Mouse (Mus musculus) myocyte (in vitro differentiated cells): ENCODE data around the gene Cox14.
A peak's percentile ranks its signal among the peaks of the same experiment; 100 is the strongest.

Source experiments
- E2F4 ChIP-seq: IDR thresholded peaks from one replicate; pipeline ENCODE4 v1.6.1; 2011; ENCODE audit warnings: mild to moderate bottlenecking, control low read depth, moderate library complexity; ENCODE audit not compliant: insufficient read depth
- MYOD1 ChIP-seq, 3 experiments: IDR thresholded peaks; one replicate each; pipeline ENCODE4 v1.6.1; 2011; ENCODE audit warnings: control low read depth in 2 of 3, low read depth in 2 of 3, mild to moderate bottlenecking in 2 of 3, moderate library complexity in 1 of 3; ENCODE audit not compliant: insufficient read length in 2 of 3, control insufficient read depth in 1 of 3
- POLR2A ChIP-seq: IDR thresholded peaks from one replicate; pipeline ENCODE4 v1.6.1; 2011; ENCODE audit warnings: low read depth, mild to moderate bottlenecking, control low read depth, moderate library complexity; ENCODE audit not compliant: insufficient read length
- POLR2AphosphoS2 ChIP-seq: IDR thresholded peaks from one replicate; pipeline ENCODE4 v1.6.1; 2011; ENCODE audit warnings: low read depth, control low read depth; ENCODE audit not compliant: insufficient read length
- TCF12 ChIP-seq: IDR thresholded peaks from one replicate; pipeline ENCODE4 v1.6.1; 2011; ENCODE audit warnings: mild to moderate bottlenecking, control low read depth; ENCODE audit not compliant: poor library complexity, insufficient read depth, severe bottlenecking
- USF1 ChIP-seq: IDR thresholded peaks from one replicate; pipeline ENCODE4 v1.6.1; 2011; ENCODE audit warnings: low read depth, mild to moderate bottlenecking, control low read depth, moderate library complexity

DNA sequence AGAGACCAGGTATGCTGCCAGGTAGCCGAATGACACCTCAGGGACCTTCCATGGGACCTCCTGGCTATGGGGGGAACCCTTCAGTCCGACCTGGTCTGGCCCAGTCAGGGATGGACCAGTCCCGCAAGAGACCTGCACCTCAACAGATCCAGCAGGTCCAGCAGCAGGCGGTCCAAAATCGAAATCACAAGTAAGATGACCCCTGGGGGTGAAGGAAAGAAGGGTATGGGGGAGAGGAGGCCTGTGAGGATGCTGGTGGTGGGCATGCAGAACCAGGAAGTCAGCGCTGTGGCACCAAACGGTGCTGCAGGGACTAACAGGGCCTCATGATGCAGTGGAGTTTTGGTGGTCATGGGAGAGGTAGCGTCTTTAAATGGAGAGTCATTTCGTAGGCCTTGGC, 22.3 kb upstream of the Cox14 start:
- TF ChIP-seq POLR2AphosphoS2 (no peak), E2F4 (no peak), POLR2A (peak; percentile 17), MYOD1 (IDR thresholded peaks at IDR 0.05; ENCODE audit: control insufficient read depth in 1 of 3, insufficient read length in 2 of 3, low read depth in 2 of 3) (no peak), TCF12 (no peak), USF1 (no peak)
